Mouse (Mus musculus) heart, postnatal 0 days (tissue): Measurements from ENCODE around the gene Vrk3.

Experiments used
- CTCF ChIP-seq: IDR thresholded peaks from 2 replicates; pipeline ENCODE4 v1.5.1; 2016; ENCODE audit warnings: antibody characterized with exemption, control low read depth, low read depth
- EP300 ChIP-seq: IDR thresholded peaks from 2 replicates; pipeline ENCODE4 v1.6.1; 2016; ENCODE audit warnings: antibody characterized with exemption, low read depth

GRCm38 (mm10) chr7:44701921-44702320, 46.3 kb upstream of the Vrk3 start:
- TF ChIP-seq CTCF: peak; percentile 62
- no peak for TF ChIP-seq EP300
